Mouse (Mus musculus): ENCODE measurements around the gene Olfr71. TPM values are rescaled to one million over a fixed set of nuclear protein-coding genes. Genes with fewer than 3 reads are reported as not detected.
A peak's percentile ranks its signal among the peaks of the same experiment; 100 is the strongest.

Olfr71 gene
- polyA plus RNA-seq (2014; fragmentation: Nextera tagmentation; extraction: Ambion mirVana) = not detected in 2 replicates

- no peak within 1 kb of the TSS for H3K9ac ChIP-seq (ENCODE audit: low read depth, low read length)
- H3K4me3 ChIP-seq (ENCODE audit: low read depth, low read length) = no peak within 1 kb of the TSS
- 76% methylated on average over 6 of the region's 6 CpGs for WGBS
- H3K27ac ChIP-seq (ENCODE audit: low read depth, low read length) = no peak within 1 kb of the TSS
- no peaks in the 10 kb centered on the region for H3K9me3 ChIP-seq (ENCODE audit: control insufficient read depth, low read length)
- ATAC-seq (ENCODE audit: low FRiP score) (no peak), DNase-seq (ENCODE audit: low spot score) (no peak)
- H3K36me3 ChIP-seq (ENCODE audit: control insufficient read depth, insufficient read depth, low read length) = no peaks in the 10 kb centered on the region
- H3K27me3 ChIP-seq (ENCODE audit: control insufficient read depth, insufficient read depth, low read length) = no peaks in the 10 kb centered on the region
- no peaks in the 10 kb centered on the region for H3K4me1 ChIP-seq (replicated peaks; ENCODE audit: control insufficient read depth, insufficient read depth, low read length)
- H3K4me2 ChIP-seq (replicated peaks; ENCODE audit: low read depth, low read length) = no peak within 1 kb of the TSS
Measured at GRCm38 (mm10) chr4:43709869-43710268, at the start of gene Olfr71. Gene Olfr71, minus strand, starts transcription at chr4:43710255.

DNA sequence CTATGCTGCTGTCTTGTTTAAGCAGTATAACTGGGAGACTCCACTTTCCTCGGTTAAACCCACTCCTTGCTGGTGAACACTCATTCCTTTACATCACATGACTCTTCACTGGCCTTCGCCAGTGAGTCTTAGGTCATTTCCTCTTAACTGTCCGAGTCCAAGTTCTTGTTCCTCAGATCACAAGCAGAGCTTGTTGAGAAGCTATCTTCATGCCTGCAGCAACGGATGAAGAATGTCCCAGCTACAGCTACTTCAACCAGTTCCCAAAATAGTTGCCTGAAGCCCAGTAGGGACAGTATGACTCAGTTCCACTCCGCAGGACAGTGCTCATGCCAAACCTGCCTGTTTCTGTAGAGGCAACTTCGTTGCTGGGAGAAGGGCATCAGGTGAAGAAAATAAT lies 47.2 kb upstream of the Olfr71 start:
- Histone ChIP-seq H3K27ac (ENCODE audit: low read depth, low read length) (no peak overlapping the region), H3K4me2 (replicated peaks; ENCODE audit: low read depth, low read length) (no peak overlapping the region), H3K4me3 (ENCODE audit: low read depth, low read length) (no peak overlapping the region), H3K9ac (ENCODE audit: low read depth, low read length) (no peak overlapping the region), H3K4me1 (replicated peaks; ENCODE audit: control insufficient read depth, insufficient read depth, low read length) (no peaks in the 10 kb centered on the region), H3K9me3 (ENCODE audit: control insufficient read depth, low read length) (no peaks in the 10 kb centered on the region), H3K36me3 (ENCODE audit: control insufficient read depth, insufficient read depth, low read length) (no peaks in the 10 kb centered on the region), H3K27me3 (ENCODE audit: control insufficient read depth, insufficient read depth, low read length) (no peaks in the 10 kb centered on the region)
- DNase-seq (ENCODE audit: low spot score) (no peak), ATAC-seq (ENCODE audit: low FRiP score) (no peak)
- WGBS = 82% methylated on average over 6 of the region's 6 CpGs

GRCm38 (mm10) chr4:43745187-43745586 lies 35.1 kb upstream of the Olfr71 start:
- H3K27ac ChIP-seq (ENCODE audit: low read depth, low read length) = no peak overlapping the region
- H3K27me3 ChIP-seq (ENCODE audit: control insufficient read depth, insufficient read depth, low read length) = no peaks in the 10 kb centered on the region
- H3K9ac ChIP-seq (ENCODE audit: low read depth, low read length) = no peak overlapping the region
- H3K4me3 ChIP-seq (ENCODE audit: low read depth, low read length) = no peak overlapping the region
- H3K9me3 ChIP-seq (ENCODE audit: control insufficient read depth, low read length) = no peaks in the 10 kb centered on the region
- H3K36me3 ChIP-seq (ENCODE audit: control insufficient read depth, insufficient read depth, low read length) = no peaks in the 10 kb centered on the region
- ATAC-seq (ENCODE audit: low FRiP score) (no peak), DNase-seq (ENCODE audit: low spot score) (peak; percentile 61)
- H3K4me2 ChIP-seq (replicated peaks; ENCODE audit: low read depth, low read length) = no peak overlapping the region
- WGBS = 23% methylated on average over 6 of the region's 6 CpGs
- no peaks in the 10 kb centered on the region for H3K4me1 ChIP-seq (replicated peaks; ENCODE audit: control insufficient read depth, insufficient read depth, low read length)

GRCm38 (mm10) chr4:43743099-43743498 lies 33.0 kb upstream of the Olfr71 start:
- ATAC-seq (ENCODE audit: low FRiP score) = no peak
- Histone ChIP-seq H3K36me3 (ENCODE audit: control insufficient read depth, insufficient read depth, low read length) (no peaks in the 10 kb centered on the region), H3K27ac (ENCODE audit: low read depth, low read length) (no peak overlapping the region), H3K9me3 (ENCODE audit: control insufficient read depth, low read length) (no peaks in the 10 kb centered on the region), H3K4me3 (ENCODE audit: low read depth, low read length) (no peak overlapping the region), H3K4me1 (replicated peaks; ENCODE audit: control insufficient read depth, insufficient read depth, low read length) (no peaks in the 10 kb centered on the region), H3K27me3 (ENCODE audit: control insufficient read depth, insufficient read depth, low read length) (no peaks in the 10 kb centered on the region), H3K9ac (ENCODE audit: low read depth, low read length) (no peak overlapping the region), H3K4me2 (replicated peaks; ENCODE audit: low read depth, low read length) (no peak overlapping the region)
- DNase-seq (ENCODE audit: low spot score) = no peak
- 63% methylated on average over 1 of the region's 1 CpGs for WGBS

GRCm38 (mm10) chr4:43742637-43743036 lies 32.6 kb upstream of the Olfr71 start:
- Histone ChIP-seq H3K36me3 (ENCODE audit: control insufficient read depth, insufficient read depth, low read length) (no peaks in the 10 kb centered on the region), H3K9me3 (ENCODE audit: control insufficient read depth, low read length) (no peaks in the 10 kb centered on the region), H3K4me1 (replicated peaks; ENCODE audit: control insufficient read depth, insufficient read depth, low read length) (no peaks in the 10 kb centered on the region), H3K4me2 (replicated peaks; ENCODE audit: low read depth, low read length) (no peak overlapping the region), H3K27ac (ENCODE audit: low read depth, low read length) (no peak overlapping the region), H3K9ac (ENCODE audit: low read depth, low read length) (no peak overlapping the region), H3K27me3 (ENCODE audit: control insufficient read depth, insufficient read depth, low read length) (no peaks in the 10 kb centered on the region), H3K4me3 (ENCODE audit: low read depth, low read length) (no peak overlapping the region)
- WGBS = 40% methylated on average over 4 of the region's 4 CpGs
- ATAC-seq (ENCODE audit: low FRiP score) = no peak
- DNase-seq (ENCODE audit: low spot score) = no peak

DNA sequence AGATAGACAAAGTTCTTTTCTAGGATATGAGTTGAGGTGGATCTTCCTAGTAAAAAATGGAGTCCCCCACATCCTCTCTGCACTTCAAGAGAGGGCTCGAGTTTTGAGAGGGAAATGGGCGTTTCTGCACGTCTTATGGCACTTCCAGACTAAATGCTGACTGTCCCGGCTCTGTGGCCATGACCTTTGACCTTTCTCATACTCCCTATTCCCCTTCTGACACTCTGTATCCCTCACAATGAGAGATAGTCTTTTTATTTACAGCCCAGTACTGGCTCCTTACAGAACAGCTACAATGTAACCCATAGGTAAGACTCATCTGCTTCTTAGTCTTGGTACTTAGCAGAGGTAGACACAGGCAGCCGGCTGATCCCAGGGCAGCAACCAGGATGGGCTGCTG lies 31.5 kb upstream of the Olfr71 start:
- H3K27me3 ChIP-seq (ENCODE audit: control insufficient read depth, insufficient read depth, low read length) = no peaks in the 10 kb centered on the region
- no peak overlapping the region for H3K9ac ChIP-seq (ENCODE audit: low read depth, low read length)
- DNase-seq (ENCODE audit: low spot score) = no peak
- H3K27ac ChIP-seq (ENCODE audit: low read depth, low read length) = no peak overlapping the region
- WGBS = 65% methylated on average over 5 of the region's 5 CpGs
- H3K4me3 ChIP-seq (ENCODE audit: low read depth, low read length) = no peak overlapping the region
- no peak for ATAC-seq (ENCODE audit: low FRiP score)
- H3K9me3 ChIP-seq (ENCODE audit: control insufficient read depth, low read length) = no peaks in the 10 kb centered on the region
- no peaks in the 10 kb centered on the region for H3K4me1 ChIP-seq (replicated peaks; ENCODE audit: control insufficient read depth, insufficient read depth, low read length)
- no peak overlapping the region for H3K4me2 ChIP-seq (replicated peaks; ENCODE audit: low read depth, low read length)
- no peaks in the 10 kb centered on the region for H3K36me3 ChIP-seq (ENCODE audit: control insufficient read depth, insufficient read depth, low read length)

GRCm38 (mm10) chr4:43738989-43739674 lies 29.1 kb upstream of the Olfr71 start:
- no peak overlapping the region for H3K4me2 ChIP-seq (replicated peaks; ENCODE audit: low read depth, low read length)
- no peak for DNase-seq (ENCODE audit: low spot score)
- no peaks in the 10 kb centered on the region for H3K27me3 ChIP-seq (ENCODE audit: control insufficient read depth, insufficient read depth, low read length)
- H3K4me1 ChIP-seq (replicated peaks; ENCODE audit: control insufficient read depth, insufficient read depth, low read length) = no peaks in the 10 kb centered on the region
- 79% methylated on average over 8 of the region's 8 CpGs for WGBS
- H3K9ac ChIP-seq (ENCODE audit: low read depth, low read length) = no peak overlapping the region
- H3K36me3 ChIP-seq (ENCODE audit: control insufficient read depth, insufficient read depth, low read length) = no peaks in the 10 kb centered on the region
- H3K9me3 ChIP-seq (ENCODE audit: control insufficient read depth, low read length) = no peaks in the 10 kb centered on the region
- H3K4me3 ChIP-seq (ENCODE audit: low read depth, low read length) = no peak overlapping the region
- no peak for ATAC-seq (ENCODE audit: low FRiP score)
- H3K27ac ChIP-seq (ENCODE audit: low read depth, low read length) = no peak overlapping the region

- DNase-seq (ENCODE audit: low spot score) (no peak), ATAC-seq (ENCODE audit: low FRiP score) (no peak)
- no peaks in the 10 kb centered on the region for H3K4me1 ChIP-seq (replicated peaks; ENCODE audit: control insufficient read depth, insufficient read depth, low read length)
- H3K27me3 ChIP-seq (ENCODE audit: control insufficient read depth, insufficient read depth, low read length) = no peaks in the 10 kb centered on the region
- WGBS = 58% methylated on average over 6 of the region's 6 CpGs
- no peak overlapping the region for H3K9ac ChIP-seq (ENCODE audit: low read depth, low read length)
- no peaks in the 10 kb centered on the region for H3K36me3 ChIP-seq (ENCODE audit: control insufficient read depth, insufficient read depth, low read length)
- H3K27ac ChIP-seq (ENCODE audit: low read depth, low read length) = no peak overlapping the region
- no peaks in the 10 kb centered on the region for H3K9me3 ChIP-seq (ENCODE audit: control insufficient read depth, low read length)
- H3K4me2 ChIP-seq (replicated peaks; ENCODE audit: low read depth, low read length) = no peak overlapping the region
- H3K4me3 ChIP-seq (ENCODE audit: low read depth, low read length) = no peak overlapping the region
Measured at GRCm38 (mm10) chr4:43737144-43737543, 27.1 kb upstream of the Olfr71 start.

GRCm38 (mm10) chr4:43733186-43733585 lies 23.1 kb upstream of the Olfr71 start:
- no peak for ATAC-seq (ENCODE audit: low FRiP score)
- no peak for DNase-seq (ENCODE audit: low spot score)
- no peak overlapping the region for H3K9ac ChIP-seq (ENCODE audit: low read depth, low read length)
- no peaks in the 10 kb centered on the region for H3K36me3 ChIP-seq (ENCODE audit: control insufficient read depth, insufficient read depth, low read length)
- no peak overlapping the region for H3K27ac ChIP-seq (ENCODE audit: low read depth, low read length)
- H3K27me3 ChIP-seq (ENCODE audit: control insufficient read depth, insufficient read depth, low read length) = no peaks in the 10 kb centered on the region
- WGBS = 86% methylated on average over 5 of the region's 5 CpGs
- no peaks in the 10 kb centered on the region for H3K4me1 ChIP-seq (replicated peaks; ENCODE audit: control insufficient read depth, insufficient read depth, low read length)
- H3K4me3 ChIP-seq (ENCODE audit: low read depth, low read length) = no peak overlapping the region
- H3K9me3 ChIP-seq (ENCODE audit: control insufficient read depth, low read length) = no peaks in the 10 kb centered on the region
- no peak overlapping the region for H3K4me2 ChIP-seq (replicated peaks; ENCODE audit: low read depth, low read length)
